Mouse (Mus musculus) thymus, adult 2 months (tissue): ENCODE data around the gene Cenpt. TPM values are rescaled to one million over a fixed set of nuclear protein-coding genes. Genes with fewer than 3 reads are reported as not detected.

Source experiments
- DNase-seq: peaks from one replicate; pipeline ENCODE4 v3.0.0; 2021
- H3K27ac ChIP-seq: fragments of 200-500 bp; 2 replicates; pipeline ENCODE4 v1.5.1; 2012; ENCODE audit warnings: low read length, control low read depth; ENCODE audit not compliant: control insufficient read depth, insufficient read depth
- H3K27me3 ChIP-seq: fragments of 200-500 bp; 2 replicates; pipeline ENCODE4 v1.6.1; 2012; ENCODE audit warnings: mild to moderate bottlenecking, low read length, moderate library complexity, mixed read lengths; ENCODE audit not compliant: control insufficient read depth, insufficient read depth
- H3K36me3 ChIP-seq: fragments of 200-500 bp; 2 replicates; pipeline ENCODE4 v1.6.1; 2012; ENCODE audit warnings: mild to moderate bottlenecking, low read length, moderate library complexity; ENCODE audit not compliant: control insufficient read depth, insufficient read depth
- H3K4me1 ChIP-seq: fragments of 200-500 bp; replicated peaks from 2 replicates; pipeline ENCODE4 v1.6.1; 2012; ENCODE audit warnings: low read length; ENCODE audit not compliant: control insufficient read depth, insufficient read depth
- H3K4me3 ChIP-seq: fragments of 200-500 bp; 2 replicates; pipeline ENCODE4 v1.5.1; 2012; ENCODE audit warnings: mild to moderate bottlenecking, low read length, control low read depth, moderate library complexity; ENCODE audit not compliant: control insufficient read depth, insufficient read depth
- CTCF ChIP-seq: fragments of 200-500 bp; IDR thresholded peaks from 2 replicates; pipeline ENCODE4 v1.5.1; 2012; ENCODE audit warnings: mild to moderate bottlenecking, control low read depth, low read length, moderate library complexity, borderline replicate concordance; ENCODE audit not compliant: control insufficient read depth, poor library complexity, insufficient read depth; ENCODE audit errors: extremely low read depth
- POLR2A ChIP-seq: fragments of 200-500 bp; IDR thresholded peaks from 2 replicates; pipeline ENCODE4 v1.6.1; 2012; ENCODE audit warnings: mild to moderate bottlenecking, low read length, control low read depth, moderate library complexity; ENCODE audit not compliant: control insufficient read depth, poor library complexity, insufficient read depth; ENCODE audit errors: extremely low read depth
- whole genome bisulfite sequencing: fragments of 180-500 bp; shearing (Covaris S2); methylation state at CpG from one replicate; pipeline ENCODE4 v1.1.7; 2018; 5-methylcytosine and 5-hydroxymethylcytosine counted together
- polyA plus RNA-seq: library from polyadenylated mRNA; depleted of rRNA; stranded (reverse); fragments of >200 nt; gene quantifications from 2 replicates; pipeline ENCODE4 v1.2.3, GENCODE M21; 2012; rRNA removed

The Cenpt gene
- polyA plus RNA-seq, result 53.2 TPM in 2 replicates

DNA sequence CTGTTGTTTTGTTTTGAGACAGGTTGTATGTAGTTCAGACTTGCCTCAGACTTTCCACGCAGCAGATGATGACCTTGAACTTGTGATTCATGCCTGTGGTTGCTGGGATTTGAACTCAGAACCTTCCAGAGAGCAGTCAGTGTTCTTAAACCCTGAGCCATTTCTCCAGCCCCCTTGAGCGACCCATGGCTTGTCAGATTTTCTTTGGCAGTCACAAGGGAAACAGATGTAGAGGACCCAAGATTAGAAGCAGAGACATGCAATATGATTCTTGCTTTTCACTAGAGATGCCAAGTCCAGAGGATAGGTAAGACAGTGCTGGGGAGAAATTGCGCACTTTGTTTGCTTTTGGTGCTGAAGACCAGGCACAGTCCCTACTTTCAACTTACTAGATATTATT lies at the start of gene Cenpt:
Cenpt (minus strand) TSS at position 101 of the 400 bp plus-strand sequence.
- no peak within 1 kb of the TSS for H3K4me3 ChIP-seq

DNA sequence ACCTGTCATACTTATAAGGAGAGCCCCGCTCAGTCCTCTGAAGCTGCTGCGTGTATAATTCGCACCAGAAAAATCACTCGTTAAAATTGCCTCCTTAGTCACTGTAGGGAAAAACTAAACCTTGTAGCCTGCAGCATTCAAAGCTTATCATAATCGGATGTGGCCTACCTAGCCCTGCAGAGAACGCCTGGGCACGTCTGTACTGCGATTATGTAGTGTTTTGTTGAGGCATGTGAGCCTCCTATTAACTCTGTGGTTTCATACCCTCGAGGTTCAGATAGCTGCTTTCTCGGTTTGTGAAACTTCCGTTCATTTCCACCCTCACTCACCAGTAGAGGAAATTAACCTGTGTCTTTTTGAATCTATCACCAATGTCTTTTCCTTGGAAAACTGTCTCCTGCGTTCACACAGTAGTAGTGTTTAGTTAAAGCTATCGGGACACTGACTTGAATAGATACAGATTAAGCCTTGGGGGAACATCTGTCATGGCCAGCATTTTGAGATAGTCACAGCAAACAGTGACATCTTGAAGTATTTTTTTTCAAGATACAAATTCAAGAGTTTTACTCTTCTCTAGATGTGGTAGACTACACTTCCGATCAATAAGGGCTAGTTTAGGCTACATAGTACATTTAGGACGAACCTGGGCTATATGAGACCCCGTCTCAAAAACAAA lies 48.0 kb upstream of the Cenpt start:
- Histone ChIP-seq H3K4me3 (peak overlapping the region; percentile 91), H3K27ac (peak overlapping the region; percentile 39), H3K27me3 (no peaks in the 10 kb centered on the region), H3K4me1 (0 out of 2 replicates have a peak, but pooled peaks cover 2% of the 10 kb centered on the region), H3K36me3 (no peaks in the 10 kb centered on the region)
- no peak for TF ChIP-seq CTCF
- no peak for TF ChIP-seq POLR2A
- no peak for DNase-seq
- 24% methylated on average over 16 of the region's 16 CpGs for WGBS

More for the DNA sequence above, at the start of gene Cenpt:
- Histone ChIP-seq H3K27ac (no peak within 1 kb of the TSS), H3K27me3 (no peaks in the 10 kb centered on the region), H3K4me1 (peaks cover 18% of the 10 kb centered on the region), H3K36me3 (peaks cover 5% of the 10 kb centered on the region)
- TF ChIP-seq POLR2A, result no peak
- TF ChIP-seq CTCF, result no peak
- WGBS, result 96% methylated on average over 3 of the region's 3 CpGs
- DNase-seq, result no peak

DNA sequence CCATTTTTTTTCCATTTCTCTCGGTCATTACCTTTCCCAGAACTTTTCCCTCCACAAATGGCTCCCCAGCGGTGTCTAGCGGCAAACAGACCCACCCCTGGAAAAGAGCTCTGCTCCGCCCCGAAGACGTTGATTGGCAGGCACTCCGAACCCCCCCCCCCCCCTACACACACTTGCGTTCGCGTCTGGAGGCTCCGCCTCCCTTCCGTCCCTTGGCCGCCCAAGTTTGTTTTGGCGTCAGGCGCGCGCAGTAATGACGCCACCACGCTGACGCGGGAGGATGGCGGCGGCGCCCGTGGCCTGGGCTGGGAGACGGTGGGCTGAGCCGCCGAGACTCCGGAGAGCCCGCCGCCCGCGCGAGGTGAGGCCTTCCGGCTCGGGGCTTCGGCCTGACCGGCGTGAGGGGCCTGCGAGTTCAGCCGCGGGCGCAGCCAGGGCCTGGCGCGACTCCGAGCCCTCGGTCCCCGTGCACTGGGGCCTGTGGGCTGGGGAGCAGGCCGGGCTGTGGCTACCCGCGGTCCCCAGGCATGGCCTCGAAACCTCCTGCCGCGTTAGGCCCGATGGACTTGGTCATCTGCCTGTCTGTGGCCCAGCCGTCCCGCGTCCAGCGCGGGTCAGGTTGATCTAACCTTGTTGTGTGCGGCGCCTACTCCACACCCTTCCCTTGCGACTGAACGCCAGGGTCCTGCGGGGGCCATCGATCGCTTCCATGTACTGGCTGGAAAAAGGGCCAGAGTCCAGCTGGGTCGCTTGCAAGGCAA lies 47.3 kb upstream of the Cenpt start, which contains the start of gene Pskh1:
Pskh1 (plus strand) TSS at position 262 of the 761 bp plus-strand sequence.
- TF ChIP-seq POLR2A, result peak; percentile 88
- TF ChIP-seq CTCF, result peak; percentile 55; the same call in 1 of the 2 replicates
- Histone ChIP-seq H3K27ac (peak within 1 kb of the TSS; percentile 39), H3K27me3 (no peaks in the 10 kb centered on the region), H3K4me3 (peak within 1 kb of the TSS; percentile 91), H3K4me1 (0 out of 2 replicates have a peak, but pooled peaks cover 2% of the 10 kb centered on the region), H3K36me3 (no peaks in the 10 kb centered on the region)
- WGBS, result under 1% methylated on average over 68 of the region's 68 CpGs
- DNase-seq, result peak; percentile 92

DNA sequence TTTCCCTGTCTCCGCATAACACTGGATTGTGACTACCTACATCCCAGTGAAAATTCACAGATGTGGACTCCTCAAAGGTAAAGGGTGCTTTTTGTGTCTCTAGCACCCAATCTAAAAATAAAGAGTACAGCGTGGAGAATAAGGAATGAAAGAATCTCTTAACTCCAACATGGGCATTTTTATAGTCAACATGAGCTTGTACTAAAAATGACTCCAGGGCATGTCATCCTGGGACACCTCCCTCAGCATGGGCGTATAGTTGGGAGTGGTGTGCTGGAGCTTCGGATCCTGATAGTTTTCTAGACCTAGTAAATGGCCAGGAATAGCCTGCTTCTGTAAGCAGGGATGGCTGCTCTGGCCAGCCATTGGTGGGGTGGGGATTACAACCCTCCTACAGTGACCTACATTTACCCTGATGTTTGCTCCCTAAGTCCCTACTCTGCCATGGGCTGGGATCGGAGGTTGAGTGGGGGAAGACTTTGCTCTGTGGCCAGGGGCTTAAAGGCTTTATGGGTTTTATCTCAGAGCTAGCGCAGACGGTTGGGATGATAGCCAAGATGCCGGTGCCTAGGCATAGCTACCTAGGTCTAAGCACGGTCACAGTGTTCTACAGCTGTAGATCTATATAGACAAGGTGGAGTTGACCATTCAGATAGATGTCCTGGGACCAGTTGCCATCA lies 44.9 kb upstream of the Cenpt start:
- WGBS, result 94% methylated on average over 9 of the region's 9 CpGs
- no peaks in the 10 kb centered on the region for H3K36me3 ChIP-seq

DNA sequence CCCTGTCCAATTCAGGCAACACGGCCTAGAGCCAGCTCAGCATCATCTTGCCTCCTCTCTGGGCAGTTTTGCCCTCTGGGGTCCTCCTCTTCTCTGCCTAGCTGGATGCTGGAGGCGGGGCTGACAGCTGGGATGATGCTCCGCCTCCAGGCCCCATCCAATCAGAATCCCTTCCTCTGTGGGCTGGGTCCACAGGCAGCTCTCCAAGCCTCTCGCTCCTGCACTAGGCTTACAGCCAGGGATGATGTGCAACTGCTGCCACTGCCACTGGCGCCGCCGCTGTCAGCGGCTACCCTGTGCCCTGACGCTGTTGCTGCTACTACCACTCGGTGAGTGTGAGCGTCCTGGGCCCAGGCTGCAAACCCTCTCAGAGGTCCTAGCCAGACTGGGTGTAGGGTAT lies 40.3 kb upstream of the Cenpt start, which contains the start of gene Nrn1l:
Nrn1l (plus strand) TSS at position 229 of the 400 bp plus-strand sequence.
- DNase-seq, result peak; percentile 13
- H3K36me3 ChIP-seq, result peaks cover 27% of the 10 kb centered on the region
- no peaks in the 10 kb centered on the region for H3K27me3 ChIP-seq
- no peak within 1 kb of the TSS for H3K27ac ChIP-seq
- H3K4me3 ChIP-seq, result no peak within 1 kb of the TSS
- H3K4me1 ChIP-seq, result no peaks in the 10 kb centered on the region
- TF ChIP-seq CTCF (no peak), POLR2A (no peak)
- WGBS, result 89% methylated on average over 11 of the region's 11 CpGs

More for the DNA sequence above, 44.9 kb upstream of the Cenpt start:
- Histone ChIP-seq H3K27ac (no peak overlapping the region), H3K27me3 (no peaks in the 10 kb centered on the region), H3K4me1 (0 out of 2 replicates have a peak, but pooled peaks cover 2% of the 10 kb centered on the region), H3K4me3 (no peak overlapping the region)
- no peak for DNase-seq
- no peak for TF ChIP-seq CTCF
- TF ChIP-seq POLR2A, result no peak

DNA sequence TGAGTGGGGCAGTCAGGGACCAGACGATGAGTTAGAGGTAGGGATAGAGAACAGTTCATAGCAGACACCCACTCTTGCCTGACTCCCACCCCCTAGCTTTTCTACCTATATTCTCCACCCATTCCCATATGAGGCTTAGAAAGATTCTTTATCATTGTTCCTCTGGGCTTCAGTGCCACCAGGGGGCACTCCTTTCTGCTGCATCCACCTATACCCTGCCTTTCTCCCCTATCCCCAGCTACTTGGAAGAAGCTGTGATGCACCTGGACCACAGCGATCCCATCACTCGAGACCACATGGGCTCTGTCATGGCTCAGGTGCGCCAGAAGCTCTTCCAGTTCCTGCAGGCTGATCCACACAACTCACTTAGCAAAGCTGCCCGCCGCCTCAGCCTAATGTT lies 39.4 kb upstream of the Cenpt start:
- TF ChIP-seq CTCF (no peak), POLR2A (no peak)
- Histone ChIP-seq H3K4me3 (no peak overlapping the region), H3K4me1 (no peaks in the 10 kb centered on the region), H3K36me3 (peaks cover 36% of the 10 kb centered on the region), H3K27ac (no peak overlapping the region), H3K27me3 (no peaks in the 10 kb centered on the region)
- peak; percentile 39 for DNase-seq
- WGBS, result 93% methylated on average over 6 of the region's 6 CpGs
